Mouse (Mus musculus): ENCODE results near the gene Exo5.

GRCm38 (mm10) chr4:120879386-120879785, 45.4 kb downstream of the Exo5 start:
- no peak for TF ChIP-seq CTCF (IDR thresholded peaks at IDR 0.05; ENCODE audit: control insufficient read depth, insufficient read depth, insufficient replicate concordance, low read depth, low read length)
- no peak for TF ChIP-seq POLR2A (IDR thresholded peaks at IDR 0.05; ENCODE audit: control insufficient read depth, low read depth, low read length)
